Mouse (Mus musculus) left cerebral cortex, adult 11 months (tissue): ENCODE results near the gene Map3k9.

Experiments
- DNase-seq: peaks from one replicate; pipeline ENCODE4 v3.0.0; 2022; ENCODE audit warnings: low spot score

The Map3k9 gene

GRCm38 (mm10) chr12:81781105-81781909 is at the start of gene Map3k9:
TSS of gene Map3k9 (minus strand) at chr12:81781175.
- DNase-seq: peak; percentile 92

- DNase-seq: no peak
These were observed 47.4 kb upstream of the Map3k9 start for GRCm38 (mm10) chr12:81828355-81828754.

GRCm38 (mm10) chr12:81822778-81823480 is 42.0 kb upstream of the Map3k9 start:
- no peak for DNase-seq

- DNase-seq: no peak
These were observed 41.2 kb upstream of the Map3k9 start for GRCm38 (mm10) chr12:81822176-81822575.

- peak; percentile 19 for DNase-seq
These were observed 39.7 kb upstream of the Map3k9 start for GRCm38 (mm10) chr12:81820700-81821099.

GRCm38 (mm10) chr12:81817126-81817505 is 36.1 kb upstream of the Map3k9 start:
- DNase-seq: no peak

GRCm38 (mm10) chr12:81816330-81817125 is 35.6 kb upstream of the Map3k9 start:
- no peak for DNase-seq

- DNase-seq: no peak
These were observed 33.8 kb upstream of the Map3k9 start for GRCm38 (mm10) chr12:81814742-81815141.

GRCm38 (mm10) chr12:81810417-81810816 is 29.4 kb upstream of the Map3k9 start:
- no peak for DNase-seq

GRCm38 (mm10) chr12:81808596-81808995 is 27.6 kb upstream of the Map3k9 start:
- no peak for DNase-seq

- no peak for DNase-seq
These were observed 27.0 kb upstream of the Map3k9 start for GRCm38 (mm10) chr12:81807953-81808352.

GRCm38 (mm10) chr12:81807529-81807837 is 26.5 kb upstream of the Map3k9 start:
- DNase-seq: no peak

GRCm38 (mm10) chr12:81806759-81807528 is 26.0 kb upstream of the Map3k9 start:
- DNase-seq: no peak

- DNase-seq: no peak
These were observed 25.1 kb upstream of the Map3k9 start for GRCm38 (mm10) chr12:81806114-81806513.

GRCm38 (mm10) chr12:81803803-81804202 is 22.8 kb upstream of the Map3k9 start:
- DNase-seq: no peak

- no peak for DNase-seq
These were observed 22.0 kb upstream of the Map3k9 start for GRCm38 (mm10) chr12:81803016-81803415.

GRCm38 (mm10) chr12:81801134-81801533 is 20.2 kb upstream of the Map3k9 start:
- DNase-seq: no peak

GRCm38 (mm10) chr12:81796541-81796940 is 15.6 kb upstream of the Map3k9 start:
- peak; percentile 57 for DNase-seq

GRCm38 (mm10) chr12:81792511-81793218 is 11.7 kb upstream of the Map3k9 start:
- no peak for DNase-seq

- DNase-seq: no peak
These were observed 8.5 kb upstream of the Map3k9 start for GRCm38 (mm10) chr12:81789499-81789898.

- DNase-seq: peak; percentile 86
These were observed 7.7 kb upstream of the Map3k9 start for GRCm38 (mm10) chr12:81788672-81789084.
